Mouse (Mus musculus) CH12.LX (cell line): ENCODE data around the gene Sult1d1. TPM values are rescaled to one million over a fixed set of nuclear protein-coding genes. Genes with fewer than 3 reads are reported as not detected.

Experiments used
- DNase-seq: peaks from one replicate; pipeline ENCODE4 v3.0.0-alpha.2; 2013; ENCODE audit errors: extremely low read depth
- H3K27ac ChIP-seq: 2 replicates; pipeline ENCODE4 v1.5.1; 2012; ENCODE audit warnings: low read depth, mild to moderate bottlenecking, control low read depth, moderate library complexity; ENCODE audit not compliant: insufficient read depth
- H3K27me3 ChIP-seq: replicated peaks from 2 replicates; pipeline ENCODE3; 2012; ENCODE audit warnings: inconsistent platforms
- H3K36me3 ChIP-seq, 2 experiments: replicated peaks in 1 of 2; 2 replicates each; pipeline versions ENCODE3 to v1.6.1; 2012; ENCODE audit warnings: inconsistent platforms in 1 of 2, low read length in 1 of 2, mild to moderate bottlenecking in 1 of 2, mixed read lengths in 1 of 2, moderate library complexity in 1 of 2; ENCODE audit not compliant: control insufficient read depth in 1 of 2, insufficient read depth in 1 of 2
- H3K4me1 ChIP-seq, 2 experiments: 2 replicates each; pipeline ENCODE4 v1.6.1; 2012; ENCODE audit warnings: inconsistent platforms in 1 of 2, moderate library complexity in 1 of 2; ENCODE audit not compliant: insufficient read depth in 2 of 2, control insufficient read depth in 1 of 2
- H3K4me2 ChIP-seq: 2 replicates; pipeline ENCODE4 v1.6.1; 2012; ENCODE audit warnings: low read depth, mild to moderate bottlenecking, control low read depth; ENCODE audit not compliant: poor library complexity, insufficient read depth, severe bottlenecking
- H3K4me3 ChIP-seq, 3 experiments: fragments of 150-350 bp in 1 of 3; sonication (generic) in 1 of 3; replicated peaks in 1 of 3; 2 replicates each; pipeline versions ENCODE3 to v1.5.1; 2011 to 2012; ENCODE audit warnings: low read depth in 2 of 3, low read length in 2 of 3, mild to moderate bottlenecking in 2 of 3, moderate library complexity in 2 of 3, control low read depth in 1 of 3, improper control_type of control experiment in 1 of 3, inconsistent platforms in 1 of 3, mixed read lengths in 1 of 3; ENCODE audit not compliant: poor library complexity in 1 of 3
- H3K79me2 ChIP-seq: replicated peaks from 2 replicates; pipeline ENCODE4 v1.6.1; 2012; ENCODE audit warnings: mild to moderate bottlenecking, moderate library complexity; ENCODE audit not compliant: control insufficient read depth, poor library complexity, insufficient read depth, severe bottlenecking; ENCODE audit errors: extremely low read depth
- H3K9ac ChIP-seq: 2 replicates; pipeline ENCODE4 v1.6.1; 2012; ENCODE audit warnings: low read depth, mild to moderate bottlenecking, control low read depth, moderate library complexity; ENCODE audit not compliant: insufficient read depth
- H3K9me3 ChIP-seq: replicated peaks from 2 replicates; pipeline ENCODE3; 2012; ENCODE audit warnings: low read length, inconsistent platforms, mixed read lengths
- BHLHE40 ChIP-seq: IDR thresholded peaks from 2 replicates; pipeline ENCODE4 v1.6.1; 2011; ENCODE audit warnings: mild to moderate bottlenecking, low read depth, low read length, improper control_type of control experiment
- CHD1 ChIP-seq: IDR thresholded peaks from 2 replicates; pipeline ENCODE4 v1.6.1; 2012; ENCODE audit warnings: low read depth, low read length, improper control_type of control experiment, inconsistent platforms
- CHD2 ChIP-seq: IDR thresholded peaks from 2 replicates; pipeline ENCODE4 v1.6.1; 2011; ENCODE audit warnings: low read length, improper control_type of control experiment
- E2F4 ChIP-seq: IDR thresholded peaks from 2 replicates; pipeline ENCODE4 v1.6.1; 2011; ENCODE audit warnings: low read depth, low read length, improper control_type of control experiment; ENCODE audit not compliant: insufficient replicate concordance
- ELF1 ChIP-seq: IDR thresholded peaks from 2 replicates; pipeline ENCODE4 v1.6.1; 2014; ENCODE audit warnings: low read depth, mild to moderate bottlenecking, inconsistent platforms, low read length, improper control_type of control experiment
- HCFC1 ChIP-seq: IDR thresholded peaks from 2 replicates; pipeline ENCODE4 v1.6.1; 2012; ENCODE audit warnings: low read depth, mild to moderate bottlenecking, inconsistent platforms, low read length, improper control_type of control experiment
- IRF4 ChIP-seq: IDR thresholded peaks from 2 replicates; pipeline ENCODE4 v1.6.1; 2014; ENCODE audit warnings: low read depth, mild to moderate bottlenecking, inconsistent platforms, low read length, improper control_type of control experiment
- JUND ChIP-seq: conservative IDR thresholded peaks from 2 replicates; pipeline ENCODE4 v1.6.1; 2011; ENCODE audit warnings: low read depth, low read length, improper control_type of control experiment
- MAFK ChIP-seq: IDR thresholded peaks from 2 replicates; pipeline ENCODE4 v1.6.1; 2011; ENCODE audit warnings: low read length, improper control_type of control experiment; ENCODE audit not compliant: insufficient replicate concordance
- MAX ChIP-seq: IDR thresholded peaks from 2 replicates; pipeline ENCODE4 v1.6.1; 2011; ENCODE audit warnings: low read length, improper control_type of control experiment
- MAZ ChIP-seq: IDR thresholded peaks from 2 replicates; pipeline ENCODE4 v1.6.1; 2012; ENCODE audit warnings: low read depth, mild to moderate bottlenecking, inconsistent platforms, low read length, improper control_type of control experiment, moderate library complexity
- MXI1 ChIP-seq: IDR thresholded peaks from 2 replicates; pipeline ENCODE4 v1.6.1; 2011; ENCODE audit warnings: mild to moderate bottlenecking, low read depth, low read length, improper control_type of control experiment
- MYC ChIP-seq: IDR thresholded peaks from 2 replicates; pipeline ENCODE4 v1.6.1; 2011; ENCODE audit warnings: low read depth, mild to moderate bottlenecking, improper control_type of control experiment, low read length
- POLR2A ChIP-seq: IDR thresholded peaks from 2 replicates; pipeline ENCODE4 v1.6.1; 2011; ENCODE audit warnings: low read depth, mild to moderate bottlenecking, improper control_type of control experiment, low read length
- RAD21 ChIP-seq: IDR thresholded peaks from 2 replicates; pipeline ENCODE4 v1.6.1; 2011; ENCODE audit warnings: low read depth, mild to moderate bottlenecking, low read length, improper control_type of control experiment, moderate library complexity
- SMC3 ChIP-seq: IDR thresholded peaks from 2 replicates; pipeline ENCODE4 v1.6.1; 2011; ENCODE audit warnings: low read depth, low read length, improper control_type of control experiment
- USF1 ChIP-seq: IDR thresholded peaks from 2 replicates; pipeline ENCODE4 v1.6.1; 2014; ENCODE audit warnings: low read depth, mild to moderate bottlenecking, inconsistent platforms, low read length, improper control_type of control experiment
- ZC3H11A ChIP-seq: IDR thresholded peaks from 2 replicates; pipeline ENCODE4 v1.6.1; 2012; ENCODE audit warnings: low read depth, mild to moderate bottlenecking, inconsistent platforms, low read length, improper control_type of control experiment
- ZKSCAN1 ChIP-seq: IDR thresholded peaks from 2 replicates; pipeline ENCODE4 v1.6.1; 2012; ENCODE audit warnings: low read depth, inconsistent platforms, low read length, improper control_type of control experiment, borderline replicate concordance
- ZMIZ1 ChIP-seq: IDR thresholded peaks from 2 replicates; pipeline ENCODE4 v1.6.1; 2012; ENCODE audit warnings: low read depth, mild to moderate bottlenecking, inconsistent platforms, low read length, improper control_type of control experiment
- dilution Hi-C: fragments of 300-500 bp; cut with MboI; formaldehyde crosslinking; loops from 2 replicates; pipeline ENCODE4 v1.14.3; 2020; ENCODE audit warnings: low sequenced_read_pairs; ENCODE audit not compliant: extremely low pct_unique_long_range_greater_than_20kb, extremely low pct_ligation_motif_present
- in situ Hi-C: fragments of 300-500 bp; cut with MboI; formaldehyde crosslinking; loops from 3 replicates; pipeline ENCODE4 v1.14.3; 2019; ENCODE audit warnings: low sequenced_read_pairs, low pct_ligation_motif_present, low pct_unique_long_range_greater_than_20kb, mixed read lengths
- polyA plus RNA-seq: library from polyadenylated mRNA; unstranded; fragments of >175 nt; gene quantifications from 2 replicates; pipeline ENCODE4 v1.2.1, GENCODE M21; 2012; ENCODE audit warnings: low read depth; ENCODE audit not compliant: insufficient read length
- total RNA-seq, 2 experiments: library from RNA; depleted of rRNA; stranded (reverse); fragments of 300-350 nt in 1 of 2; fragments of >200 nt in 1 of 2; gene quantifications; 2 replicates each; pipeline ENCODE4 v1.2.3; 2012 to 2014

Sult1d1 gene
- total and polyA plus RNA-seq, 3 experiments = not detected

DNA sequence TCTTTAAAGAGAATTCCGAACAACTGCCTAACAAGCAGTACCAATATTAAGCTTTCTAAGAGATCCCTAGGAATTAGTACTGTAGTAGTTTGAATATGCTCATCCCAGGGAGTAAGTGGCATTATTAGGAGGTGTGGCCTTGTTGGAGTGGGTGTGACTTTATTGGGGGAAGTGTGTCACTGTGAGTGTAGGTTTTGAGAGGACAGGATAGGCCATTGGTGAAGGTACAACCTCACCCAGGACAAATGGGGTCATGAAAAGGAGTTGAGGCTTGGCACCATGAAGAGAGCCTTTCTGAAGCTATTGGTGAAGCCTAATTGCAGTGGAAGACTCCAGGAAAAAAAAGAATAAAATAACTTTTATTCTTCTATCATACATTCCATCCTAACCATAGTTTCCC is 1.5 kb downstream of the Sult1d1 start:
- dilution Hi-C loops (no loop called here), in situ Hi-C loops (no loop called here)
- H3K9ac ChIP-seq = no peak overlapping the region
- H3K36me3 ChIP-seq = no peaks in the 10 kb centered on the region
- no peak overlapping the region for H3K4me2 ChIP-seq
- H3K4me3 ChIP-seq = no peak overlapping the region
- DNase-seq = no peak
- no peaks in the 10 kb centered on the region for H3K4me1 ChIP-seq
- no peaks in the 10 kb centered on the region for H3K79me2 ChIP-seq
- H3K9me3 ChIP-seq = no peaks in the 10 kb centered on the region
- no peak overlapping the region for H3K27ac ChIP-seq
- TF ChIP-seq IRF4 = no peak
- TF ChIP-seq MAX = no peak
- no peak for TF ChIP-seq ZKSCAN1
- no peak for TF ChIP-seq ZMIZ1
- TF ChIP-seq CHD2 = no peak
- TF ChIP-seq POLR2A = no peak
- no peak for TF ChIP-seq CHD1
- no peak for TF ChIP-seq MYC
- TF ChIP-seq USF1 = no peak
- no peak for TF ChIP-seq JUND
- no peak for TF ChIP-seq MAZ
- TF ChIP-seq ELF1 = no peak
- no peak for TF ChIP-seq E2F4
- no peak for TF ChIP-seq RAD21
- TF ChIP-seq HCFC1 = no peak
- no peak for TF ChIP-seq BHLHE40
- no peak for TF ChIP-seq MXI1
- no peak for TF ChIP-seq SMC3
- TF ChIP-seq MAFK = no peak
- no peaks in the 10 kb centered on the region for H3K27me3 ChIP-seq

GRCm38 (mm10) chr5:87562966-87563365 is 5.9 kb downstream of the Sult1d1 start:
- Histone ChIP-seq H3K4me1 (no peaks in the 10 kb centered on the region), H3K79me2 (no peaks in the 10 kb centered on the region), H3K9me3 (no peaks in the 10 kb centered on the region), H3K27ac (no peak overlapping the region), H3K4me3 (no peak overlapping the region), H3K9ac (no peak overlapping the region), H3K4me2 (no peak overlapping the region), H3K36me3 (no peaks in the 10 kb centered on the region), H3K27me3 (no peaks in the 10 kb centered on the region)
- dilution Hi-C loops = no loop called here
- TF ChIP-seq JUND (no peak), ZC3H11A (no peak), ELF1 (no peak)
- no peak for DNase-seq
- in situ Hi-C loops = no loop called here
